Mouse (Mus musculus): Measurements from ENCODE around the gene Aurkb. TPM values are rescaled to one million over a fixed set of nuclear protein-coding genes. Genes with fewer than 3 reads are reported as not detected.

Gene Aurkb
- polyA plus RNA-seq, 1 experiment from 2014 or later: 61.7 TPM

Other genes with a start within 250 kb of the Aurkb start
- gene Ndel1, start 173.8 kb upstream of the Aurkb start, polyA plus RNA-seq (2014; fragmentation: Nextera tagmentation; extraction: Ambion mirVana): 61.8 and 63.2 TPM in 2 replicates
- 0.05 TPM in 1 of 2 replicates, not detected in the other for gene Rnf222, start 157.1 kb upstream of the Aurkb start, polyA plus RNA-seq (2014; fragmentation: Nextera tagmentation; extraction: Ambion mirVana)
- 669 and 732 TPM in 2 replicates for gene Rpl26, start 144.1 kb upstream of the Aurkb start, polyA plus RNA-seq (2014; fragmentation: Nextera tagmentation; extraction: Ambion mirVana)
- not detected in 2 replicates for gene Odf4, start 118.6 kb upstream of the Aurkb start, polyA plus RNA-seq (2014; fragmentation: Nextera tagmentation; extraction: Ambion mirVana)
- gene Arhgef15, start 88.2 kb upstream of the Aurkb start, polyA plus RNA-seq (2014; fragmentation: Nextera tagmentation; extraction: Ambion mirVana): 10.7 and 10.8 TPM in 2 replicates
- 1.1 and 1.2 TPM in 2 replicates for gene Slc25a35, start 77.5 kb upstream of the Aurkb start, polyA plus RNA-seq (2014; fragmentation: Nextera tagmentation; extraction: Ambion mirVana)
- 68.8 and 71.8 TPM in 2 replicates for gene Rangrf, start 70.5 kb upstream of the Aurkb start, polyA plus RNA-seq (2014; fragmentation: Nextera tagmentation; extraction: Ambion mirVana)
- gene Pfas, start 37.2 kb upstream of the Aurkb start, polyA plus RNA-seq (2014; fragmentation: Nextera tagmentation; extraction: Ambion mirVana): 14.3 and 16.5 TPM in 2 replicates
- gene Ctc1, start 29.7 kb upstream of the Aurkb start, polyA plus RNA-seq (2014; fragmentation: Nextera tagmentation; extraction: Ambion mirVana): 38.8 and 43.8 TPM in 2 replicates
- 13.0 and 14.1 TPM in 2 replicates for gene Borcs6, start 14.1 kb downstream of the Aurkb start, polyA plus RNA-seq (2014; fragmentation: Nextera tagmentation; extraction: Ambion mirVana)
- 33.5 and 34.4 TPM in 2 replicates for gene Tmem107, start 25.2 kb downstream of the Aurkb start, polyA plus RNA-seq (2014; fragmentation: Nextera tagmentation; extraction: Ambion mirVana)
- gene Vamp2, start 42.8 kb downstream of the Aurkb start, polyA plus RNA-seq (2014; fragmentation: Nextera tagmentation; extraction: Ambion mirVana): 81.5 and 93.9 TPM in 2 replicates
- gene Per1, start 49.6 kb downstream of the Aurkb start, polyA plus RNA-seq (2014; fragmentation: Nextera tagmentation; extraction: Ambion mirVana): 16.0 and 17.8 TPM in 2 replicates
- gene Hes7, start 74.8 kb downstream of the Aurkb start, polyA plus RNA-seq (2014; fragmentation: Nextera tagmentation; extraction: Ambion mirVana): 0.43 and 0.47 TPM in 2 replicates
- gene 9130213A22Rik, start 76.9 kb downstream of the Aurkb start, polyA plus RNA-seq (2014; fragmentation: Nextera tagmentation; extraction: Ambion mirVana): 0.28 and 1.2 TPM in 2 replicates
- gene Aloxe3, start 80.2 kb downstream of the Aurkb start, polyA plus RNA-seq (2014; fragmentation: Nextera tagmentation; extraction: Ambion mirVana): 0.09 and 0.15 TPM in 2 replicates
- not detected in 2 replicates for gene Alox12b, start 111.3 kb downstream of the Aurkb start, polyA plus RNA-seq (2014; fragmentation: Nextera tagmentation; extraction: Ambion mirVana)
- 1.3 and 2.7 TPM in 2 replicates for gene Alox8, start 152.2 kb downstream of the Aurkb start, polyA plus RNA-seq (2014; fragmentation: Nextera tagmentation; extraction: Ambion mirVana)
- gene Gucy2e, start 191.4 kb downstream of the Aurkb start, polyA plus RNA-seq (2014; fragmentation: Nextera tagmentation; extraction: Ambion mirVana): 0.08 and 0.12 TPM in 2 replicates